Mouse (Mus musculus) neural tube, embryonic 11.5 days (tissue): ENCODE measurements around the gene Rasal1. TPM values are rescaled to one million over a fixed set of nuclear protein-coding genes. Genes with fewer than 3 reads are reported as not detected.

ENCODE experiments used
- ATAC-seq: fragments of 200-750 bp; cut with Nextera tagmentation; 2 replicates; pipeline ENCODE4 v1.8.0; 2017; ENCODE audit warnings: moderate number of reproducible peaks, mild to moderate bottlenecking, moderate TSS enrichment, moderate library complexity; ENCODE audit not compliant: insufficient read depth, low FRiP score, low TSS enrichment
- DNase-seq: peaks from one replicate; pipeline ENCODE4 v3.0.0-alpha.2; 2015; ENCODE audit warnings: low spot score
- H3K27ac ChIP-seq: fragments of 300-500 bp; sonication (generic); 2 replicates; pipeline ENCODE4 v1.5.1; 2014; ENCODE audit warnings: low read depth, mild to moderate bottlenecking, low read length
- H3K27me3 ChIP-seq: fragments of 300-500 bp; sonication (generic); 2 replicates; pipeline ENCODE4 v1.6.1; 2014; ENCODE audit warnings: mild to moderate bottlenecking, low read length, mixed read lengths; ENCODE audit not compliant: control insufficient read depth, insufficient read depth
- H3K36me3 ChIP-seq: fragments of 300-500 bp; sonication (generic); 2 replicates; pipeline ENCODE4 v1.6.1; 2014; ENCODE audit warnings: mild to moderate bottlenecking, low read length, moderate library complexity, mixed read lengths; ENCODE audit not compliant: control insufficient read depth, insufficient read depth
- H3K4me1 ChIP-seq: fragments of 300-500 bp; sonication (generic); 2 replicates; pipeline ENCODE4 v1.6.1; 2014; ENCODE audit warnings: low read length, mixed read lengths; ENCODE audit not compliant: control insufficient read depth, insufficient read depth
- H3K4me2 ChIP-seq: fragments of 300-500 bp; sonication (generic); 2 replicates; pipeline ENCODE4 v1.6.1; 2014; ENCODE audit warnings: low read depth, mild to moderate bottlenecking, moderate library complexity
- H3K4me3 ChIP-seq: fragments of 300-500 bp; sonication (generic); 2 replicates; pipeline ENCODE4 v1.5.1; 2014; ENCODE audit warnings: low read depth, low read length
- H3K9ac ChIP-seq: fragments of 300-500 bp; sonication (generic); 2 replicates; pipeline ENCODE4 v1.6.1; 2014; ENCODE audit warnings: mild to moderate bottlenecking, low read length
- H3K9me3 ChIP-seq: fragments of 300-500 bp; sonication (generic); 2 replicates; pipeline ENCODE4 v1.6.1; 2016; ENCODE audit warnings: low read length; ENCODE audit not compliant: control insufficient read depth
- WGBS: fragments of 180-500 bp; shearing (Covaris S2); extraction: QIAGEN DNeasy Blood & Tissue Kit; methylation state at CpG from one replicate; pipeline ENCODE4 v1.1.7; 2014; 5-methylcytosine and 5-hydroxymethylcytosine counted together
- polyA plus RNA-seq: library from polyadenylated mRNA; unstranded; fragments of >200 nt; fragmentation: Nextera tagmentation; extraction: Ambion mirVana; gene quantifications from 2 replicates; pipeline ENCODE4 v1.2.1, GENCODE M21; 2014

Rasal1 gene
- polyA plus RNA-seq, 1 experiment from 2014 or later = not detected

- H3K36me3 ChIP-seq = peaks cover 47% of the 10 kb centered on the region
- 86% methylated on average over 12 of the region's 12 CpGs for WGBS
These were observed 29.8 kb upstream of the Rasal1 start for GRCm38 (mm10) chr5:120618778-120619177.

GRCm38 (mm10) chr5:120619201-120619600, 29.4 kb upstream of the Rasal1 start:
- H3K4me3 ChIP-seq = no peak overlapping the region
- H3K9me3 ChIP-seq = no peaks in the 10 kb centered on the region
- ATAC-seq (no peak), DNase-seq (peak; percentile 54)
- no peak overlapping the region for H3K27ac ChIP-seq
- no peak overlapping the region for H3K4me2 ChIP-seq
- H3K27me3 ChIP-seq = no peaks in the 10 kb centered on the region
- H3K9ac ChIP-seq = no peak overlapping the region
- WGBS = 22% methylated on average over 5 of the region's 5 CpGs
- H3K36me3 ChIP-seq = peaks cover 47% of the 10 kb centered on the region
- no peaks in the 10 kb centered on the region for H3K4me1 ChIP-seq

More at GRCm38 (mm10) chr5:120618778-120619177, 29.8 kb upstream of the Rasal1 start:
- Histone ChIP-seq H3K4me2 (no peak overlapping the region), H3K4me1 (peaks cover 2% of the 10 kb centered on the region; the same call in 1 of the 2 replicates), H3K9me3 (no peaks in the 10 kb centered on the region), H3K27ac (no peak overlapping the region), H3K4me3 (no peak overlapping the region), H3K27me3 (no peaks in the 10 kb centered on the region), H3K9ac (no peak overlapping the region)
- DNase-seq (no peak), ATAC-seq (no peak)

GRCm38 (mm10) chr5:120620375-120621077, 28.1 kb upstream of the Rasal1 start:
- Histone ChIP-seq H3K4me2 (no peak overlapping the region), H3K9ac (no peak overlapping the region), H3K9me3 (no peaks in the 10 kb centered on the region), H3K27ac (no peak overlapping the region), H3K27me3 (no peaks in the 10 kb centered on the region), H3K4me1 (no peaks in the 10 kb centered on the region), H3K4me3 (no peak overlapping the region), H3K36me3 (peaks cover 53% of the 10 kb centered on the region)
- ATAC-seq (0 out of 2 replicates have a peak, but pooled peaks have one; percentile 17), DNase-seq (peak; percentile 85)
- 69% methylated on average over 18 of the region's 18 CpGs for WGBS

- no peak for DNase-seq
- H3K4me2 ChIP-seq = no peak overlapping the region
- ATAC-seq = no peak
- no peaks in the 10 kb centered on the region for H3K4me1 ChIP-seq
- H3K36me3 ChIP-seq = peaks cover 53% of the 10 kb centered on the region
- WGBS = 94% methylated on average over 23 of the region's 23 CpGs
- H3K9ac ChIP-seq = no peak overlapping the region
- H3K4me3 ChIP-seq = no peak overlapping the region
- H3K27me3 ChIP-seq = no peaks in the 10 kb centered on the region
- H3K27ac ChIP-seq = no peak overlapping the region
- no peaks in the 10 kb centered on the region for H3K9me3 ChIP-seq
These were observed 27.4 kb upstream of the Rasal1 start for GRCm38 (mm10) chr5:120621078-120621765.

GRCm38 (mm10) chr5:120621846-120622197, 26.8 kb upstream of the Rasal1 start:
- H3K27ac ChIP-seq = no peak overlapping the region
- H3K9me3 ChIP-seq = no peaks in the 10 kb centered on the region
- DNase-seq (no peak), ATAC-seq (no peak)
- 89% methylated on average over 10 of the region's 10 CpGs for WGBS
- no peak overlapping the region for H3K4me3 ChIP-seq
- H3K27me3 ChIP-seq = no peaks in the 10 kb centered on the region
- H3K9ac ChIP-seq = no peak overlapping the region
- no peaks in the 10 kb centered on the region for H3K4me1 ChIP-seq
- no peak overlapping the region for H3K4me2 ChIP-seq
- peaks cover 51% of the 10 kb centered on the region for H3K36me3 ChIP-seq

GRCm38 (mm10) chr5:120622198-120622851, 26.3 kb upstream of the Rasal1 start:
- no peak overlapping the region for H3K4me3 ChIP-seq
- H3K27me3 ChIP-seq = no peaks in the 10 kb centered on the region
- no peak overlapping the region for H3K9ac ChIP-seq
- DNase-seq = no peak
- ATAC-seq = no peak
- H3K4me1 ChIP-seq = no peaks in the 10 kb centered on the region
- no peak overlapping the region for H3K4me2 ChIP-seq
- H3K9me3 ChIP-seq = no peaks in the 10 kb centered on the region
- WGBS = 75% methylated on average over 5 of the region's 5 CpGs
- no peak overlapping the region for H3K27ac ChIP-seq
- peaks cover 52% of the 10 kb centered on the region for H3K36me3 ChIP-seq

GRCm38 (mm10) chr5:120624427-120624826, 24.2 kb upstream of the Rasal1 start:
- Histone ChIP-seq H3K4me2 (no peak overlapping the region), H3K9me3 (no peaks in the 10 kb centered on the region), H3K4me1 (no peaks in the 10 kb centered on the region), H3K36me3 (peaks cover 39% of the 10 kb centered on the region), H3K4me3 (no peak overlapping the region), H3K9ac (no peak overlapping the region), H3K27ac (no peak overlapping the region), H3K27me3 (no peaks in the 10 kb centered on the region)
- 95% methylated on average over 10 of the region's 10 CpGs for WGBS
- DNase-seq = no peak
- no peak for ATAC-seq

- H3K9ac ChIP-seq = no peak overlapping the region
- H3K4me2 ChIP-seq = no peak overlapping the region
- ATAC-seq = peak; percentile 36; the same call in 1 of the 2 replicates
- H3K27ac ChIP-seq = no peak overlapping the region
- H3K9me3 ChIP-seq = no peaks in the 10 kb centered on the region
- H3K27me3 ChIP-seq = 0 out of 2 replicates have a peak, but pooled peaks cover under 1% of the 10 kb centered on the region
- DNase-seq = peak; percentile 62
- H3K4me3 ChIP-seq = no peak overlapping the region
- 28% methylated on average over 19 of the region's 19 CpGs for WGBS
- H3K36me3 ChIP-seq = peaks cover 25% of the 10 kb centered on the region
- H3K4me1 ChIP-seq = no peaks in the 10 kb centered on the region
These were observed 22.2 kb upstream of the Rasal1 start for GRCm38 (mm10) chr5:120626399-120626798.
